Mouse (Mus musculus): ENCODE results near the gene Rogdi.

The Rogdi gene

GRCm38 (mm10) chr16:4984717-4985116, 28.6 kb downstream of the Rogdi start:
- DNase-seq, result no peak

- peak in 1 of 2 experiments; percentile 42 for DNase-seq
Observed at GRCm38 (mm10) chr16:4979755-4980380, 33.5 kb downstream of the Rogdi start.

- peak; percentile 39 to 66 for DNase-seq
Observed at GRCm38 (mm10) chr16:4978275-4979051, 34.9 kb downstream of the Rogdi start.

- DNase-seq, result no peak
Observed at GRCm38 (mm10) chr16:4976180-4976579, 37.2 kb downstream of the Rogdi start.

GRCm38 (mm10) chr16:4974521-4974920, 38.8 kb downstream of the Rogdi start:
- DNase-seq, result no peak

- DNase-seq, result peak; percentile 65 to 81
Observed at GRCm38 (mm10) chr16:4971626-4972025, 41.7 kb downstream of the Rogdi start.

GRCm38 (mm10) chr16:4969055-4969843, 44.1 kb downstream of the Rogdi start:
- peak; percentile 58 to 63 for DNase-seq

GRCm38 (mm10) chr16:4968426-4968825, 44.9 kb downstream of the Rogdi start:
- DNase-seq, result no peak

GRCm38 (mm10) chr16:4965392-4966129, 47.8 kb downstream of the Rogdi start:
- no peak for DNase-seq

GRCm38 (mm10) chr16:4964731-4965391, 48.5 kb downstream of the Rogdi start:
- no peak for DNase-seq

- DNase-seq, result peak; percentile 97 to 100
Observed at GRCm38 (mm10) chr16:4963797-4964709, 49.3 kb downstream of the Rogdi start, which contains the start of gene Anks3. TSS of gene Anks3 (minus strand) at chr16:4964205.

- no peak for DNase-seq
Observed at GRCm38 (mm10) chr16:4963346-4963745, 50.0 kb downstream of the Rogdi start.

- peak in 1 of 2 experiments; percentile 18 for DNase-seq
Observed at GRCm38 (mm10) chr16:4960260-4960659, 53.1 kb downstream of the Rogdi start.

Measured in lung, postnatal 4 days (tissue).